Mouse (Mus musculus) ES-E14 (cell line): Measurements from ENCODE around the gene Coa7.

Experiments
- CHD2 ChIP-seq: IDR thresholded peaks from 2 replicates; pipeline ENCODE4 v1.6.1; 2014; ENCODE audit warnings: mild to moderate bottlenecking, low read depth, low read length, inconsistent platforms
- HCFC1 ChIP-seq: IDR thresholded peaks from 2 replicates; pipeline ENCODE4 v1.6.1; 2012; ENCODE audit warnings: low read length, inconsistent platforms, borderline replicate concordance; ENCODE audit not compliant: insufficient read depth
- MAFK ChIP-seq: IDR thresholded peaks from 2 replicates; pipeline ENCODE4 v1.6.1; 2014; ENCODE audit warnings: mild to moderate bottlenecking, low read depth, low read length, inconsistent platforms; ENCODE audit not compliant: insufficient read depth
- ZC3H11A ChIP-seq: IDR thresholded peaks from 2 replicates; pipeline ENCODE4 v1.6.1; 2012; ENCODE audit warnings: low read depth, mild to moderate bottlenecking, inconsistent platforms, low read length, borderline replicate concordance
- ZNF384 ChIP-seq: IDR thresholded peaks from 2 replicates; pipeline ENCODE4 v1.6.1; 2012; ENCODE audit warnings: low read depth, low read length, inconsistent platforms

- TF ChIP-seq HCFC1 = no peak
- TF ChIP-seq ZNF384 = no peak
- TF ChIP-seq CHD2 = no peak
- TF ChIP-seq MAFK = no peak
- TF ChIP-seq ZC3H11A = no peak
Observed at GRCm38 (mm10) chr4:108348256-108348875, 20.4 kb downstream of the Coa7 start.
